Mouse (Mus musculus) retina, embryonic 14.5 days (tissue): ENCODE results near the gene Rbms3.
A peak's percentile ranks its signal among the peaks of the same experiment; 100 is the strongest.

Experiments
- DNase-seq: peaks from one replicate; pipeline ENCODE4 v3.0.0-alpha.2; 2015; ENCODE audit warnings: low spot score

Gene Rbms3

DNA sequence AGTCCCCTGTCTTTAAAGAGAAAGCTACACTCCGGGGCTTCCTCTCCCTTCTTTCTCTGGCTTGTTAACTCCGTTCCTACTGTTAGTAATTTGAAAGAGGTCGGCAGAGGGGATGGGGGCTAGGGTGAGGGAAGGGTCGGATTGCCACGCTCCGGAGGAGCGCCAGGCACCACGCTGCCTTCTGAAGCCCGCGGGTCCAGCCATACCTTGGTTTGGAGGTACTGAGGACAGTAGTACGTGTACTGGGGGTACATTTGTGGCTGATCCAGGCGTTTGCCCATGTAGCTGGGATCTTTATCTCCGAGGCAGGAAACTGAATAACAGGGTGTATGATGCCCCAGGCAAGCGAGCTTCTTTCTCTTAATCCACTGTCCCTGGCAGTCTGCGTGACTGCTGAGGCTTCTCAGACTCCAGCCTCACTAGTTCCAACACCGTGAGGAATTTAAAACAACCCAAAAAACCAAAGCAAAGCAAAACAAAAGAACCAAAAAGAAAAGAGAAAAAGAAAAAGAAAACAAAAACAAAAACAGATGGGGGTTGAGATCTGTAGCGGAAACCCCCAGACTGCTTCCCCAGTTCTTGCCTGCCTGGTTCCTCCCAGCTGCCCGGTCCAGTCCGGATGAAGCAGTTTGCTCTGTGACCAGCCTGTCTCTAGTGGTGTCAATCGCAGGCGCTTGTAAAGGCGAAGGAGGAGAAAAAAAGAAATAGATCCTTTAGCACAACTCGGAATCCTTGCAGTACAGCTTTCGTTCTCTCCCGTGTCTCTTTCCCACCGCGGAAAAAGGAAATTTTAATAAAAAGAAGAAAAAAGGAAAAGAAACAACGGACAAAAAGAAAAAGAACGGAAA, 378.0 kb downstream of the Rbms3 start:
- DNase-seq, result peak; percentile 60

DNA sequence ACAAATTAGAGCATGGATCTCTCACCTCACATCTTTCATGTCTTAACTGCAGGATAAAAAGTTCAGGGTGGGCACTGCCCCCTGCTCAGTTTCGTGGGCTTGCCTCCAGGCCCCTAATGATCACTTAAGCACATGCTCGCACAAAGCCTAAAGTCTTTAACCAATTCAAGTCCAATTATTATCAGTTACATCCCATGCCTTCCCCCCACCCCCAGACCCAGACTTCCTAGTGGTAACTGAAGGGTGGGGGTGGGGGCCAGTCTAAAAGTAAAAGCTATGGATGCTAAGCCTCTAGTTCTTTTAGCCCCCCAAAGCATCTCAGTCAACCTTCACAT, 378.9 kb downstream of the Rbms3 start:
- no peak for DNase-seq

GRCm38 (mm10) chr9:117250036-117250830, 379.5 kb downstream of the Rbms3 start:
- peak; percentile 16 for DNase-seq

DNA sequence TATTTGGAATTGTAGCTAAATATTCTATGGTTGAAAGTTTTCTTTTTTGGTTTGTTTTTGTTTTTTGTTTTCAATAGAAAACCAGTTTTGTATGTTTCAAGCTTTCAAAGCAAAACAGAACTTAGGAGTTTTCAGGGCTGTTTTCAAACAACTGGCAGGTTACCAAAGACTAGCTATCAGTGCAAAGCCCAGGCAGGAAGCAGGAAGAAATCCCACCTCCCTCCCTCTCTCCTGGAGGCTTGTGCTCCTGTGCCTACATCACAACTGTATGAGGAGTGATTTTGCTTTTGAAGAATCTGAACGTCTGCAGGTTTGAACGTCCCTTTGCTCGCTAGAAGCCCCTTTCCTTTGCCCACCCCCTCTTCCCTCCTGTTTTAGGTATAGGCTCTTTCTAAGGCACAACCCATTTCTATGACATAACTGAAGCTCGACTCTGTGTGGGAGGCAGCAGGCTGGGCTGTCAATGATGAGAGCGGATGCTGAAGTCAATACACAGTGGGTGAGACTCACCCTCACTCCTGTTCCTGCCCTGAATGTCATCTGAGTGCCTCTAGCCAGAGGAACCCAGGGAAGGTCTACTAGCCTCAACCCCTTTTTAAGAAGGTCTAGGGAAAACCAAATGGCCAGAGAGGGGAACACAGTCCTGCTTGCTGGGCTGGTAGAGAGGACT, 382.3 kb downstream of the Rbms3 start:
- DNase-seq, result no peak

DNA sequence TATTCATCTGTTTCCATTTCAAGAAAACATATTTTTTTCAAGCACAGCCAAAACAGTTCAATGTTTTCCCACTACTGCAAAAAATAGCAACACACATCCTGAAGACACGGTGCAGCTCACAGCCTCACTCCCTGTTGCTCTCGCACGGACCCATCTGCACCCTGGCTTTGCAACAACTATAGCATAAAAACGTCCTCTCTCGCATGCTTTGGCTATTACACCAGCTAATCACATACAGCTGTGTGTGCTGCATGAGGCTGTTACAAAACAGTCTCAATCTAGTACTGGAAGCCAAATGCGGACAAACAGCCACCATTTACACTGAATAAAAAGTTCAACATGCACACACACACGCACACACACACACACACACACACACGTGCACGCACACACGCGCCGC, 383.5 kb downstream of the Rbms3 start:
- DNase-seq, result no peak

- no peak for DNase-seq
Observed at GRCm38 (mm10) chr9:117243365-117243764, 386.3 kb downstream of the Rbms3 start.

GRCm38 (mm10) chr9:117234726-117235075, 395.0 kb downstream of the Rbms3 start:
- no peak for DNase-seq

DNA sequence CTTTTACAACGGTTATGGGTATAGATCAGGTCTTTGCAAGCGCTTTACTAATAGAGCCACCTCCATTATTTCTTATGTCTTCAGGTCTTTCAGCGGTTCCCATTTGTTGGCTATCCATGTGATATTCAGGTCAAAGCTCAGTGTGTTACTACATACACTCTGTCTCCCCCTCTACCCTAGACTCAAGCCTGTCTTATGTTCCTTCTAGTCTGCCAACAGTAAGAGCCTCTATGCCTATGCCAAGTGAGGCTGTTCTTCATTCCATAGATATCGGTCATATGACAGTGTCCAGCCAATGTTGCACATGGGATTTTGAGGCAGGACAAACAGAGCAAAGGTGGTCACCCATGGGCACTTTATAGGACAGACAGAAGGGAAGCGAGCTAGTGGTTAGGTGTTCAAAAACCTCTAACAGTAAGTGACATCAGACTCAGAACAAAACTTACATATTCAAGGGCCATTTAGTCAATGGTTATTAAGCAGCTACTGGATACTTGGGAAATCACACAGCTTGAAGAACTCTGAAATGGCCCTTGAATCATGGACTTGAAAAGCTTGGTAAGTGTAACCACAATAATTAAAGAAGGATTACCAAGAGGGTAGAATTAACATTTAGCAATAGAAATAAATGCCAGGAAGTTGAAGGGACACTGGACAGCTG, 395.5 kb downstream of the Rbms3 start:
- no peak for DNase-seq

DNA sequence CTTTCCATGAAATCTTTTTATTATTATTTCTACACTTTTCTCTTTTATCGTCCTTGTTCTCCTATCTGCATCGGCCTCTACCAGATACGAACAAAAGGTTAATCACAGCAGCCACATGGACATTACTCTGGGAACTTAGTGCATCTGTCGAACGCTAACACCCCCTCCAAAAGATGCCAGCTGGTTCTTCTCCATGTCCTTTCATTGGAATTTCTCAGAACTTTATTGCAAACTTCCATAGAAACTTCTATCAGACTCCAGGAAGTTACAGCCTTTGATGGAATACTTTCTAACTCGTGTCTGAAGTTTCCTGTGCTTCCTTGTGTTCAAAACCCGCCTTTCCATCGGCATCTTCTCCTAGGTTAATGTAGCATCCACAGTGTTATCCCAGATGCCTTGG, 407.0 kb downstream of the Rbms3 start:
- no peak for DNase-seq

DNA sequence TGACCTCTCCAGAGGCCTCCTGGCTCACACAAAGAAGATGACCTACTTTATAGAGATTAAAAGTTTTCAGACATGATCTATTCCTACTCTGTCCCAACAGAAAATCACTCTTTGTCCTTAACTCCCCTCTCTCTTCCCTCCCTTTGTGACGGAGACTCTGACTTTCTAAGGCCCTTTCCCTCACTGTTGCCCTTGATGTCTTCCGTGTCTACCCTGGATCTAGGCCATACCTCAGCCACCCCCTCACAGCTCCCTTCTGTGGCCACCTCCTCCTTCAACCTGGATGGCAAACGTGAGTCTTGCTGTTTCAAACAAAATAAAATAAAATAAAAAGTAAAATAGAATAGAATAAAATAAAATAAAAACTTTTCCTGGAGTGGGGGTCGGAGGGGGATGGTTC, 408.2 kb downstream of the Rbms3 start:
- DNase-seq, result no peak

GRCm38 (mm10) chr9:117216026-117216755, 413.5 kb downstream of the Rbms3 start:
- no peak for DNase-seq

GRCm38 (mm10) chr9:117212023-117212422, 417.7 kb downstream of the Rbms3 start:
- no peak for DNase-seq

DNA sequence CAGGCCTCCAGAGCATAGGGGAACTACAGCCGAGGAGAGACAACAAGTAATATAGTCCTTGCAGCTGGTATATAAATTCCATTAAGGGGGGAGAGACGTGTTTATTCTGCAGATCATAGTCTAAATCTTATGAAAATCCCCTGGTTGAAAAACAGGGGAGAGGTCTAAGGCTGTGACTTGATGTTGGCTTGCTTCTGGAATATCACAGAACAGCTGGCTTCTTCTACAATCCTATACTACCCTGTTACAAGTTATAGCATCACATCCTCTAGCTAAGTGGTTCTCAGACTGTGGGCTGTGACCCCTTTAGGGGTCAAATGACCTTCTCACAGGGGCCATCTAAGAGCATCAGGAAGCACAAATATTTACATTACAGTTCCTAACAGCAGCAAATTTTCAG, 419.4 kb downstream of the Rbms3 start:
- DNase-seq, result no peak

DNA sequence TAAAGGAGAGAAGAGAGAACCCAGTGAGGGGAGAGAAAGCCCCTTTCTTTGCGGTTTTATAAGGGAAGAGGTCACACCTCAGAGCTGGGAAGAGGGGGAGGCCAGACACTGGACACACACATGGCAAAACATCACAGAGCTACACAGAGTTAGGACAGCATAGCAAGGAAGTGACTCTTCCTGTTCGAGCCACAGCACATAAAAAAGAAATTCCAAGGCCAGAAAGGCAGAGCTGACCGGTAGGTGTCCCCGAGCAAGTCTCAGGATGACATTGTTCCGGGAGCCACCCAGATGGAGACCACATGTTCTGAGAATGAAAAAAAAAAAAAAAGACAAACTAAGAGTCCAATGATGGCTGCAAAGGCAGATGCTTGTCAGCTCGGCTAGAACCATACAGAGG, 424.3 kb downstream of the Rbms3 start:
- DNase-seq, result no peak

GRCm38 (mm10) chr9:117200067-117200658, 429.6 kb downstream of the Rbms3 start:
- no peak for DNase-seq

- no peak for DNase-seq
Observed at GRCm38 (mm10) chr9:117197531-117197930, 432.2 kb downstream of the Rbms3 start.

- no peak for DNase-seq
Observed at GRCm38 (mm10) chr9:117192565-117193540, 436.9 kb downstream of the Rbms3 start.

- no peak for DNase-seq
Observed at GRCm38 (mm10) chr9:117192093-117192492, 437.6 kb downstream of the Rbms3 start.

DNA sequence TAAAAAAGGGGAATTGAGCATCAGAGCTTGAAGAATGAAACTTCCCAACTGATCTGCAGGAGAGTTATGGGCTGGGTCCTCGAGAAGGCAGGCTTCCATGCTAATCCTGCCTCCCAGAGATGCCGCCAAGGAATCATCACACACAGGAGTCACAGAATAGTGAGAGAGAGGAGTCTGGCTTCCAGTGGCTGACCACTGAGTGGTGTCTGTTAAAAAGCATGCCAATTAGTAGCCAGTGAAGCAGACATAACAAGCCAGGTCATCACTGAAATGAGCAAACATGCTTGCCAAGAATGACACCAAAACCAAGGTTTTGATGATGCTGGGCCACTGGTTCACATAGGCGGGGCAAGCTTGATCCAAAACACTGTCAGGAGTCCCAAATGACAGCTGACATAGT, 441.3 kb downstream of the Rbms3 start:
- DNase-seq, result peak; percentile 39
